Comparison of ENCODE assay signal across 24 mouse cellular contexts in genomic region chr4:136569998-136570397, GRCm38 (mm10). TPM values are rescaled to one million over a fixed set of nuclear protein-coding genes. Genes with fewer than 3 reads are reported as not detected.
DNase-seq lines count a peak whose midpoint lies in the region; ATAC-seq and TF ChIP-seq lines count a peak whose summit lies in the region.
"Had no signal": no experiment of that assay in that cellular context is flagged by ENCODE, and none has a peak within 500 bp of the region (broad histone marks: within the 10 kb centered on the region; RNA-seq: fewer than 3 reads in every experiment).

No protein-coding gene starts in this region.

- TF ChIP-seq EP300 in liver, postnatal 0 days (IDR thresholded peaks at IDR 0.05; ENCODE audit: low read depth): no peak

- no peaks in the 10 kb centered on the region for H3K9me3 ChIP-seq in liver, postnatal 0 days (ENCODE audit: low read length)
- H3K9me3 ChIP-seq: forebrain, embryonic 10.5 days; limb, embryonic 12.5 days; neural tube, embryonic 15.5 days had no signal

- no peak overlapping the region for H3K4me3 ChIP-seq in liver, postnatal 0 days (ENCODE audit: low read depth, low read length)
- H3K4me3 ChIP-seq: forebrain, embryonic 10.5 days; heart, adult 2 months; limb, embryonic 12.5 days; neural tube, embryonic 15.5 days had no signal

- H3K9ac ChIP-seq in liver, postnatal 0 days (replicated peaks): no peak overlapping the region
- H3K9ac ChIP-seq: limb, embryonic 12.5 days; neural tube, embryonic 15.5 days had no signal

- no peaks in the 10 kb centered on the region; the same call in 1 of the 2 replicates for H3K4me1 ChIP-seq in liver, postnatal 0 days (ENCODE audit: insufficient read depth)
- H3K4me1 ChIP-seq: forebrain, embryonic 10.5 days; limb, embryonic 12.5 days; neural tube, embryonic 15.5 days had no signal

- no peak overlapping the region for H3K4me2 ChIP-seq in liver, postnatal 0 days (ENCODE audit: low read depth, low read length)
- H3K4me2 ChIP-seq: limb, embryonic 12.5 days; neural tube, embryonic 15.5 days had no signal

- H3K27me3 ChIP-seq in liver, postnatal 0 days (ENCODE audit: insufficient read depth, low read length): no peaks in the 10 kb centered on the region
- H3K27me3 ChIP-seq: limb, embryonic 12.5 days; neural tube, embryonic 15.5 days had no signal

- H3K36me3 ChIP-seq in liver, postnatal 0 days (replicated peaks; ENCODE audit: insufficient read depth, low read length): peaks cover 37% of the 10 kb centered on the region

- ATAC-seq in liver, postnatal 0 days: 0 out of 2 replicates have a peak, but pooled peaks have one; percentile 31
- no peak for ATAC-seq in cerebellum, adult (ENCODE audit: insufficient number of reproducible peaks, low FRiP score, low TSS enrichment)

- no peak for DNase-seq in liver, postnatal 0 days
- DNase-seq in liver: no peak
- peak; percentile 20 for DNase-seq in NIH3T3 (ENCODE audit: low read depth)
- DNase-seq in induced T-regulatory cell, adult 2 months (ENCODE audit: low read depth): peak; percentile 79
- DNase-seq in embryo, embryonic 10 days (ENCODE audit: low spot score): no peak
- no peak for DNase-seq in heart, adult 9 months (ENCODE audit: low spot score in 2 of 2)
- DNase-seq in layer of hippocampus, adult 11-12 months (ENCODE audit: low spot score): no peak
- DNase-seq: cerebellum, adult 9-11 months; heart, adult 2 months; heart, postnatal 36 days; kidney, postnatal 25 days; layer of hippocampus, postnatal 36 days; spleen, adult 18-20 months had no signal

- H3K27ac ChIP-seq in liver, postnatal 0 days (ENCODE audit: low read depth): no peak overlapping the region
- H3K27ac ChIP-seq: forebrain, embryonic 10.5 days; heart, adult 2 months; limb, embryonic 12.5 days; macrophage; neural tube, embryonic 15.5 days had no signal

- no peak for TF ChIP-seq CTCF in liver, postnatal 0 days (IDR thresholded peaks at IDR 0.05; ENCODE audit: low read depth)

RNA-seq across cellular contexts. Expression of gene Kdm1a, which starts 32.5 kb away (rescaled TPM):
- polyA plus RNA-seq in liver, postnatal 0 days (2015; fragmentation: Nextera tagmentation; extraction: Ambion mirVana): 6.3 and 6.8 TPM in 2 replicates

RNA-seq across cellular contexts. Expression of gene Tex46, which starts 40.2 kb away (rescaled TPM):
- not detected in 2 replicates for polyA plus RNA-seq in liver, postnatal 0 days (2015; fragmentation: Nextera tagmentation; extraction: Ambion mirVana)
- polyA plus RNA-seq: brain, embryonic 14.5 days; embryonic facial prominence, embryonic 11.5 days; forebrain, embryonic 10.5 days; heart, adult 2 months; intestine, embryonic 14.5 days; limb, embryonic 12.5 days; liver, embryonic 16.5 days; macrophage; midbrain, postnatal 0 days; neural tube, embryonic 15.5 days; urinary bladder, adult 2 months had no signal

RNA-seq across cellular contexts. Expression of gene Lactbl1, which starts 52.4 kb away (rescaled TPM):
- polyA plus RNA-seq in liver, postnatal 0 days (2015; fragmentation: Nextera tagmentation; extraction: Ambion mirVana): not detected in 2 replicates
- polyA plus RNA-seq: embryonic facial prominence, embryonic 11.5 days; forebrain, embryonic 10.5 days; intestine, embryonic 14.5 days; limb, embryonic 12.5 days; liver, embryonic 16.5 days; macrophage; urinary bladder, adult 2 months had no signal

Comparison
In these comparisons a context has a peak if more than half of its experiments do, and no peak if none do; other contexts are left out.
1. DNase-seq: peak in NIH3T3 (single experiment) and induced T-regulatory cell, adult 2 months (single experiment); none in liver, postnatal 0 days (single experiment), liver (single experiment), embryo, embryonic 10 days (single experiment), heart, adult 9 months (0 of 2) and layer of hippocampus, adult 11-12 months (single experiment).